Mouse (Mus musculus) olfactory bulb, adult 2 months (tissue): ENCODE data around the gene Bbof1. TPM values are rescaled to one million over a fixed set of nuclear protein-coding genes. Genes with fewer than 3 reads are reported as not detected.

Experiments used
- H3K27ac ChIP-seq: fragments of 200-500 bp; 2 replicates; pipeline ENCODE4 v1.5.1; 2012; ENCODE audit warnings: low read depth, low read length; ENCODE audit not compliant: insufficient read depth
- H3K4me1 ChIP-seq: fragments of 200-500 bp; 2 replicates; pipeline ENCODE4 v1.6.1; 2012; ENCODE audit warnings: low read length; ENCODE audit not compliant: control insufficient read depth, insufficient read depth
- H3K4me3 ChIP-seq: fragments of 200-500 bp; 2 replicates; pipeline ENCODE4 v1.5.1; 2012; ENCODE audit warnings: mild to moderate bottlenecking, low read depth, low read length, moderate library complexity; ENCODE audit not compliant: insufficient read depth
- CTCF ChIP-seq: fragments of 200-500 bp; IDR thresholded peaks from 2 replicates; pipeline ENCODE4 v1.5.1; 2012; ENCODE audit warnings: low read depth, mild to moderate bottlenecking, low read length, moderate library complexity; ENCODE audit not compliant: insufficient read depth
- POLR2A ChIP-seq: fragments of 200-500 bp; IDR thresholded peaks from 2 replicates; pipeline ENCODE4 v1.6.1; 2012; ENCODE audit warnings: mild to moderate bottlenecking, low read depth, low read length, moderate library complexity; ENCODE audit not compliant: insufficient read depth
- WGBS: fragments of 180-500 bp; shearing (Covaris S2); methylation state at CpG from one replicate; pipeline ENCODE4 v1.1.7; 2018; 5-methylcytosine and 5-hydroxymethylcytosine counted together
- polyA plus RNA-seq: library from polyadenylated mRNA; stranded (reverse); fragments of >200 nt; gene quantifications from 2 replicates; pipeline ENCODE4 v1.2.4, GENCODE M21; 2012; ENCODE audit warnings: low replicate concordance; ENCODE audit not compliant: missing spikeins, insufficient read depth, insufficient read length

Bbof1 gene
- polyA plus RNA-seq, 1 experiment: not detected

DNA sequence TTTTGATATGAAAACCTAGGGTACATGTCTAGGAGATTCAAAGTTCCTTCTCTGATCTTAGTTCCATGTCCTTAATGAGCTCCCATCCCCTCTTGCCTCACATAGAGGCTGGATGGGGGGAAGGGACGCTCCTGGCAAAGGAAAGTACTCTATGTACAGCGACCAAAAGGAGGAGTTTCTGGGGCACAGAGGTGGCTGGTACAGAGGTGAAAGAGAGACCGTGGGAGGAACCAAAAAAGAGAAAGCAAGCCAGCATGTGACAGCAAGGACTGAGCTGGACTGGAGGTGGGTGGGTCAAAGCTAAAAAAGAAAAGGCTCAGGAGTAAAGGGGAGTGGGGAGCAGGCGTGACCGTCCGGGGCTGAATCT lies 41.5 kb downstream of the Bbof1 start:
- no peak for TF ChIP-seq POLR2A
- TF ChIP-seq CTCF: no peak
- H3K27ac ChIP-seq: peak overlapping the region; percentile 65
- WGBS: 2% methylated on average over 6 of the region's 6 CpGs
- H3K4me3 ChIP-seq: peak overlapping the region; percentile 84
- H3K4me1 ChIP-seq: 0 out of 2 replicates have a peak, but pooled peaks cover 8% of the 10 kb centered on the region

GRCm38 (mm10) chr12:84450718-84451646 lies 42.1 kb downstream of the Bbof1 start, which contains the start of the genes Aldh6a1 and Lin52:
Gene Aldh6a1, minus strand, starts transcription at chr12:84451004.
Gene Lin52, plus strand, starts transcription at chr12:84451422.
- Histone ChIP-seq H3K4me3 (peak within 1 kb of the TSS; percentile 84), H3K4me1 (0 out of 2 replicates have a peak, but pooled peaks cover 8% of the 10 kb centered on the region), H3K27ac (peak within 1 kb of the TSS; percentile 65)
- WGBS: under 1% methylated on average over 49 of the region's 49 CpGs
- TF ChIP-seq POLR2A (peak; percentile 79), CTCF (no peak)

DNA sequence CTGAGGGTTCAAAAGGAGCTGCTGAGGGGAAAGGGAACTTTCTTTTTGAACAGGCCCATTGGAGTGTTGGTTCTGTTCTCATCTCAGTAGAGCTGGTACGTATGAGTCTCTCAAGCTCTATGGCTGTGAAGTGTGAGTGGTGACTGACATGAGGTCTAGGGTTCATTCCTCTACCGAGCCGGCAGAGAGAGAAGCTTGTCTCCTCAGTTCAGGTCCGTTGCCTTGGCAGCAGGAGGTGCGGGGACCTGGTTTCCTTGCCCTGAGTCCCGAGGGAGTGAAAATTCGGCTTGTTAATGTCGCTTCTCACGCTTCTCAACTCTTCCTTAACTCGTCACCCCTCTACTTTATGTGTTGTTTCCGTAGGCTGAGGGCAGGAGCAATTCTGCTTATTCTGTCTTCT lies 42.9 kb downstream of the Bbof1 start:
- H3K27ac ChIP-seq: 0 out of 2 replicates have a peak overlapping the region, but pooled peaks have one; percentile 16
- under 1% methylated on average over 11 of the region's 11 CpGs for WGBS
- TF ChIP-seq POLR2A: no peak
- TF ChIP-seq CTCF: no peak
- H3K4me1 ChIP-seq: 0 out of 2 replicates have a peak, but pooled peaks cover 8% of the 10 kb centered on the region
- peak overlapping the region; percentile 84 for H3K4me3 ChIP-seq

- H3K4me1 ChIP-seq: 0 out of 2 replicates have a peak, but pooled peaks cover 3% of the 10 kb centered on the region
- H3K27ac ChIP-seq: no peak overlapping the region
- WGBS: 87% methylated on average over 3 of the region's 3 CpGs
- TF ChIP-seq POLR2A (no peak), CTCF (no peak)
- H3K4me3 ChIP-seq: no peak overlapping the region
Observed at GRCm38 (mm10) chr12:84456911-84457310, 48.0 kb downstream of the Bbof1 start.

- Histone ChIP-seq H3K27ac (no peak overlapping the region), H3K4me1 (no peaks in the 10 kb centered on the region; the same call in 1 of the 2 replicates), H3K4me3 (no peak overlapping the region)
- TF ChIP-seq CTCF (no peak), POLR2A (no peak)
- WGBS: 44% methylated on average over 1 of the region's 1 CpGs
Observed at GRCm38 (mm10) chr12:84459845-84460244, 51.0 kb downstream of the Bbof1 start.

- no peaks in the 10 kb centered on the region; the same call in 1 of the 2 replicates for H3K4me1 ChIP-seq
- H3K27ac ChIP-seq: no peak overlapping the region
- TF ChIP-seq POLR2A (no peak), CTCF (no peak)
- 84% methylated on average over 5 of the region's 5 CpGs for WGBS
- H3K4me3 ChIP-seq: no peak overlapping the region
Observed at GRCm38 (mm10) chr12:84461416-84461815, 52.5 kb downstream of the Bbof1 start.

- no peak overlapping the region for H3K4me3 ChIP-seq
- WGBS: 40% methylated on average over 3 of the region's 3 CpGs
- TF ChIP-seq CTCF (no peak), POLR2A (no peak)
Observed at GRCm38 (mm10) chr12:84462856-84463255, 54.0 kb downstream of the Bbof1 start.

DNA sequence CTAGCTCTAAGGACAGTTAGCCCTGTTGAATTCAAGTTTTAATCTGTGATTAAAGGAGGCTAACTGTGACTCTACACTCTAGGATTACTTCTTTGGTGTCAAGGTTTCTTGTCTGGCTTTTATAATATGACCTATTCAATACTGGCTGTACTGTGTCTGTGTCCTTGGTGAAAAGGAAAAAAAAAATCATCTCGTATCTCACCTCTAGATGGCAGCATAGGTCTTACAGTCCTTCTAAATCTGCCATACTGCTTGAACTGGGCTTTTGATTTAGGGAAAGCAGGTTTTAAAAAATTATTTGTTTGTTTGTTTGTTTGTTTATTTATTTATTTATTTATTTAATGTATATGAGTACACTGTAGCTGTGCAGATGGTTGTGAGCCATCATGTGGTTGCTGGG lies 59.8 kb downstream of the Bbof1 start:
- no peak overlapping the region for H3K4me3 ChIP-seq
- TF ChIP-seq CTCF (no peak), POLR2A (no peak)
- no peaks in the 10 kb centered on the region for H3K4me1 ChIP-seq
- WGBS: 0% methylated on average over 1 of the region's 1 CpGs
- no peak overlapping the region for H3K27ac ChIP-seq

More at GRCm38 (mm10) chr12:84462856-84463255, 54.0 kb downstream of the Bbof1 start:
- no peaks in the 10 kb centered on the region; the same call in 1 of the 2 replicates for H3K4me1 ChIP-seq
- H3K27ac ChIP-seq: no peak overlapping the region

DNA sequence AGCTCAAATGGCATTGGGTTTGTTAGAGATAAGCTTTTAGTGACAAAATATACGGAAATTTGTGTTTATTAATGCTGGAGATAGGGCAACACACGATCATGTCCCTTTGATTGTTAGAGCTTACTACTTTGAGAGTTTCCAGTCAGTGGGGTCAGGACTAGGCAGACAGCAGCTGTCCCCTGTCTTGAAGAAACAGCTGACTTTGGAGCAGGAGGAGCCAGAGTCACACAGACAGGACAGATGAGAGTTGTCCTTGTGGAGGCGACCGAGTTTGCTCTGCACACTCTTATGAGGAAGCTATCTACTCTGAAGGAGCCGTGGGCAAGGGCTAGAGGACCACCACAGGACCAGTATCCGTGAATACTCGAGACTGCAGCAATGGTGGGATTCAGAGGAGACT lies 70.1 kb downstream of the Bbof1 start:
- 94% methylated on average over 7 of the region's 7 CpGs for WGBS
- Histone ChIP-seq H3K4me3 (no peak overlapping the region), H3K4me1 (no peaks in the 10 kb centered on the region), H3K27ac (no peak overlapping the region)
- TF ChIP-seq CTCF (no peak), POLR2A (no peak)
